Mouse (Mus musculus) heart, adult 10 weeks (tissue): Measurements from ENCODE around the gene Lce3a. TPM values are rescaled to one million over a fixed set of nuclear protein-coding genes. Genes with fewer than 3 reads are reported as not detected.

Experiments used
- polyA plus RNA-seq: library from polyadenylated mRNA; stranded (reverse); fragments of 350-450 nt; fragmentation: Illumina TruSeq; extraction: RNeasy Lipid Tissue Mini Kit (QIAGEN cat#74804); gene quantifications from one replicate; pipeline ENCODE4 v1.2.3, GENCODE M21; 2014; ENCODE audit warnings: low read depth, low replicate concordance

Gene Lce3a
- not detected for polyA plus RNA-seq

GRCm38 (mm10) chr3:92926130-92926529 is at the start of gene Lce3a:
Gene Lce3a, minus strand, starts transcription at chr3:92926230.

GRCm38 (mm10) chr3:92966761-92967160 is 40.7 kb upstream of the Lce3a start, which contains the start of gene Lce3e:
Gene Lce3e, plus strand, starts transcription at chr3:92967061.

DNA sequence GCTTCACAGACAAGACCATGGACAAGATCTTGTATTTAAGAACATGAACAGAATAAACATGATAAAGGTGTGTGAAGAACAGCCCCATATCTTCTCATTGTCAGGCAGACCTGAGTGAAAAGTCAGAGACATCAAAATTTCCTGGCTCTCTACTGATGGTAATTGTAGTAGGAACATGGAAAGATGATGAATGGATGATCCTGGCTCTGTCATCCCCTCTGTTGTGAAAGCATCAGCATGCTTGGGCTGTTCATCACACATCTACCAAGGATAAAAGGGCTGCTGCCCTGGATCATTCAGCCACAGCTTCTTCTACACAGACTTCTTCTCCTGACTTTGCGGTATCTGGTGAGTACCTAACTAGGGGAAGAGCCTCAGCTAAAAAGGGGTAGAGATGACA is 31.1 kb upstream of the Lce3a start, which contains the start of gene Lce3d:
Gene Lce3d, plus strand, starts transcription at position 301 of the 400 bp plus-strand sequence.

GRCm38 (mm10) chr3:92944186-92944585 is 18.2 kb upstream of the Lce3a start, which contains the start of gene Lce3c:
Gene Lce3c, plus strand, starts transcription at chr3:92944486.

DNA sequence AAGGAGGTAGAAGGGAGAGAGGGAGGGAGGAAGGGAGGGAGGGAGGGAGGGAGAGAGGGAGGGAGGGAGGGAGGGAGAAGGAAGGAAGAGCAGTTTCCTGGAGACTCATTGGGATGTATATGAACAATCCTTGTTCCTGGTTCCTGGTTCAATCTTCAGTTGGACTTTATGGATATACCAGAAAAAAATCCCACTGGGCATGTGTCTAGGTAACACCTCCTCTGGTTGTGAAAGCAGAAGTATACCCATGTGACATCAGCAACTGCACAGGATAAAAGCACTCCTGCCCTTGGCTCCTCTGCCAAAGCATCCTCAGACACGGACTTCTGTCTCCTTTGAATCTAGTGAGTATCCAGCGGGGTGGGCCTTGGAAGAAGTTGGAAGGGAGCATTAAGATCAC is 6.6 kb upstream of the Lce3a start, which contains the start of gene Lce3b:
Gene Lce3b, plus strand, starts transcription at position 301 of the 400 bp plus-strand sequence.

Other genes with a start within 250 kb of the Lce3a start
- gene Lce1c, start 247.0 kb downstream of the Lce3a start, polyA plus RNA-seq: not detected
- not detected for gene Lce1d, start 239.0 kb downstream of the Lce3a start, polyA plus RNA-seq
- not detected for gene Lce1e, start 217.2 kb downstream of the Lce3a start, polyA plus RNA-seq
- not detected for gene Lce1f, start 205.9 kb downstream of the Lce3a start, polyA plus RNA-seq
- gene Gm38119, start 187.1 kb downstream of the Lce3a start, polyA plus RNA-seq: not detected
- gene Lce1g, start 173.9 kb downstream of the Lce3a start, polyA plus RNA-seq: not detected
- gene Lce1h, start 161.2 kb downstream of the Lce3a start, polyA plus RNA-seq: not detected
- not detected for gene Lce1i, start 147.3 kb downstream of the Lce3a start, polyA plus RNA-seq
- gene Lce1j, start 135.7 kb downstream of the Lce3a start, polyA plus RNA-seq: not detected
- gene Lce1k, start 118.3 kb downstream of the Lce3a start, polyA plus RNA-seq: not detected
- gene Kprp, start 99.0 kb downstream of the Lce3a start, polyA plus RNA-seq: not detected
- not detected for gene Lce1l, start 74.9 kb downstream of the Lce3a start, polyA plus RNA-seq
- not detected for gene 2310050C09Rik, start 56.0 kb downstream of the Lce3a start, polyA plus RNA-seq
- not detected for gene Lce3b, start 6.7 kb upstream of the Lce3a start, polyA plus RNA-seq
- not detected for gene Lce3c, start 18.3 kb upstream of the Lce3a start, polyA plus RNA-seq
- not detected for gene Lce3d, start 31.2 kb upstream of the Lce3a start, polyA plus RNA-seq
- not detected for gene Lce3e, start 40.8 kb upstream of the Lce3a start, polyA plus RNA-seq
- gene Lce3f, start 66.0 kb upstream of the Lce3a start, polyA plus RNA-seq: not detected
- gene Crct1, start 89.5 kb upstream of the Lce3a start, polyA plus RNA-seq: not detected
- not detected for gene Lce1m, start 92.8 kb upstream of the Lce3a start, polyA plus RNA-seq
- gene Gm4858, start 142.6 kb upstream of the Lce3a start, polyA plus RNA-seq: not detected
- gene Crnn, start 218.6 kb upstream of the Lce3a start, polyA plus RNA-seq: not detected